Mouse (Mus musculus): ENCODE results near the gene Dse.
"Not testable (repeated sequence)": the region's sequence is repeated elsewhere in the genome, so short reads cannot be mapped to it uniquely, and the experiment has no call there.

Dse gene

DNA sequence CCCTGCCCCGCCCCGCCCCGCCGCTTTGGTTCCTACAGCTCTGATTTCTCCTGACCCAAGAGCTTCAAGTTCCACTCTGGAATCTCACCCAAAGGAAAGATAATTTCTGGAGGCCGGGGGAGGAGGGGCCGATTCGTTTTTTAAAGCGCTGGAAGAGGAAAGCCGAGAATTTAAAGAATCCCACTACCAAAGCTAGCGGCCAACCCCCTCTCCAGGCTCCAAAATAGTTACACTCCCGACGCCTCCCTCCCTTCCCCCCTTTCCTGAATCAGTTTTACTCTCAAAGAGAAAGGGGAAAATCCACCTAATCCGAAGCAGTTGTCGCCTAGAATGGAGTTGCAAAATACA, at the start of gene Dse:
TSS of gene Dse (minus strand) at position 213 of the 348 bp plus-strand sequence.
- no peak for DNase-seq

DNA sequence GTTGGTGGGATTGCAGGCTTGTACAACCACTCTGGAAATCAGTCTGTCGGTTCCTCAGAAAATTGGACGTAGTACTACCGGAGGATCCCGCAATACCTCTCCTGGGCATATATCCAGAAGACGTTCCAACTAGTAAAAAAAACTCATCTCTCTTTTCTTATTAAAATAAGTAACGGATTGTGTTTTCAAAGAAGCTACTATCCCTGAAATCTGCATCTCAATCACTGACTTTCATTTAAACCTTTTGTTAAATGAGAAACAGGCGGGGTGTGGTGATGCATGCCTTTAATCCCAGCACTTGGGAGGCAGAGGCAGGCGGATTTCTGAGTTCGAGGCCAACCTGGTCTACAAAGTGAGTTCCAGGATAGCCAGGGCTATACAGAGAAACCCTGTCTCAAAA, 45.3 kb upstream of the Dse start:
- not testable (repeated sequence) for DNase-seq

DNA sequence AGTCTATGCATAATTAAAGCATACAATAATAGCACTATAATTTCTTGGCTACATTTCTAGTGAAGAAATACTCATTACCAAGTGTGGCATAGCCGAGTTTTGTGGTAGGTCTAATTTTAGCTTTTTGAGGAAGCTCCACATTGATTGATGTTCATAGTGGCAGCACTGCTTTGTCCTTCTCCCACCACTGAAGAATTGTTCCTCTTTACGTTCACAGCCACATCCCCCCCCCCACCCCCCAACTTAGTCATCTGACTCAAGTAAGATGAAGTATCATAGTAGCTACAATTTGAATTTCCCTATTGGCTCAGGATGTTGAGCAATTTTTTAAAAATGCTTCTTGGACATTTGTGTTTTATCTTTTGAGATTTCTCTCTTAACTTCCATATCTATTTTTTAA, 42.1 kb upstream of the Dse start:
- peak in 1 of 2 experiments; percentile 2 for DNase-seq

DNA sequence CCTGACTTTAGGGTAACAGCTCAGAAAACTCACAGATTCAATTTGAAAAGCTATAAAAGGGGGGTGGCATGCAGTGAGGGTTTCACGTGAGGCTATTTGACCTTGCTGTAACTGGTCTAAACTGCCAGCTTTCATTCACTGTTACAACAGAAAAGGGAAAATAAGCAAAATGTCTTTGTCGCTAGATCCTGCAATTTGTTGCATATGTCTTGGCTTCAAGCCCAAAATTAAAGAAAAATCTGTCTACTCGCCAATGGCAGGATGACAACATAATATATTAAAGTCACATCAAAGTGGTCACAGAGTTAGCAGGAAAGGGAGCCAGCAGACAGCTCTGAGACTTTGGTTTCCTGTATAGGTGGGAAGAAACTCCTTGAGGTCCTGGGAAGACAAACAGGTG, 40.2 kb upstream of the Dse start:
- no peak for DNase-seq

DNA sequence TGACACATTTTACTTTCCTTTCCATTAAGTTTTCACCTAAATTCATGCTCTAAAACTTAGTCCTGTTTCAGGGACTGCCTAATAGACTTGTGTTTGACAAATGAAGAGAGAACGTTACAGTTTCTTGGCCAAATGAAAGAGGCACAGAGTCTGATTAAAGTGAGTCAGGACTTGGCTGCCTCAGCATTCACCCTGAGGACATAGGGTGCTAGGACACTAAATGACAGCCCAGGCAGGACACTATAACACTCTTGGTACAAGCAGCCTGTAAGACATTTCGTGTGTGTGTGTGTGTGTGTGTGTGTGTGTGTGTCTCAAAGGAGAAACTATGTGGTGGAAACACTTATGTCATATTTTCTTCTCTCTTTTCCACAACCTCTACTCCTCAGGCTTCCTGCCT, 38.6 kb upstream of the Dse start:
- no peak for DNase-seq

DNA sequence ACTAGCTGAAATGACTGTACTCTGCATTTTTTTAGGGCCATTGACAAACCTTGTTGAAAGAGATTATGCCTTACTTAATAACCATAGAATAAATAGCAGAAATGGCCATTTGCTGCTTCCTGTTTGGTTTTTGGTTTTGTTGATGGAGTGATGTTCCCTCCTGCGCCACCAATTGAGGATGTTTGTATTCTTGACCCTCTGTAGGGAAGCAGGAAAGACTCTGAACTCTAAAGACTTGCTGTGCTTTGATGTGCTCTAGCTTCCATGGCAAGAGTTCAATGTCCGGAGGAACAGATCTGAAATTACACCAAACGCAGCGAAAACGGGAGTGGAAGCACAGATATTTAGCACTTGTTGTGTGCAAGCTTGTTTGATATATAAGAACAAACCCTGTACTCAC, 37.2 kb upstream of the Dse start:
- no peak for DNase-seq

DNA sequence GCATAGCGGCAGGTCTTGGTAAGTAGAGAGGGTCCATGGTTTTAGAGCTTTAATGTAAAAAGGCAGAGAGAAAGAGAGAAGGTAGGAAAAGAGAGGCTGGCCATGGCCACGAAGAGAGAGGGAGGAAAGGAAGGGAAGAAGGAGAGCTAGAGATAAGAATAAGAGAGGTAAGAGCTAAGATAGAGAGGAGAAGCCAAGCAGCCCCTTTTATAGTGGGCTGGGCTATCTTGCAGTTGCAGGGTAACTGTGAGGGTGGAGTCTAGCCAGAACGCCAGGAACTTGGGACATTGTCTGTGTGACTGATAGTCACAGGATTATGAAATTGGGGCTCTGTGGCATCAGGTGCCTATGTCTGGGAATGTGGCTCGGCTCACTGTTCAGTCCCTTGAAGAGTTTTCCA, 31.0 kb upstream of the Dse start:
- no peak for DNase-seq

DNA sequence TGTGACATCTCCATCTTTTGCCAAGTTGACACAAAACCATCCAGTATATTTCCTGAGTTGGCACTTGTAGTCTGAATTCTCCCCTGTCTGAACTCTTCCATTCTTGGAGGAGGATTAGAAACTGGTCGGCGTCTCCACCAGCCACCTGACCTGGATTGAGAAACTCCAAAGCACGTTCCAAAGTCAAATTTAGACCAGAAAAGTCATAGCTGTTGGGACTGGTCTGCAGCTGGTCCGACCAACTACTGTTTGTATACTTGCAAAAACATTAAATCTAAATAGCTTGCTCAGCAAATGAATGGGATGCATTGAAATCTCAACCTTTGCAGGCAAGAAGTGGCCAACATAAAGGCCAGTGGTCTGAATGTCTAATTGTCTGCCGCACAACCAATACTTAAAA, 29.1 kb upstream of the Dse start:
- no peak for DNase-seq

DNA sequence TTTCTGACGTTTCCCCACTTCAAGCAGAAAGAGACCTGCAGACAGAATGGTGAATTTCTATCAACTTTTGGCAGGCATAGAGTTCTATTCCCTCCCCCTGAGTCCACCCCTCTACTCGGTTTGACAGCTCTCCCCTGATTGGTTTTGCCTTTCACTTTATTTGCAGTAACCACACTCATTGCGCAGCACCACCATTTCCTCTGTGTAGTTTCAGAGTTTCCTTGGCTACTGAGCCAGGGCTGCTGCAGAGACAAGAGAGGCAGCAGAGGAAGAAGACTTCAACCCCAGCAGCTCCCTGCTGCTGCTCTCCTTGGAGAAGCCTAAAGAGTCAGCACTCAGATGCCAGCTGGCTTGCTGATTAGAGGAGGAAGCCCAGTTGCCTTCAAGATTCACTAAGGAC, 27.9 kb upstream of the Dse start:
- no peak for DNase-seq

DNA sequence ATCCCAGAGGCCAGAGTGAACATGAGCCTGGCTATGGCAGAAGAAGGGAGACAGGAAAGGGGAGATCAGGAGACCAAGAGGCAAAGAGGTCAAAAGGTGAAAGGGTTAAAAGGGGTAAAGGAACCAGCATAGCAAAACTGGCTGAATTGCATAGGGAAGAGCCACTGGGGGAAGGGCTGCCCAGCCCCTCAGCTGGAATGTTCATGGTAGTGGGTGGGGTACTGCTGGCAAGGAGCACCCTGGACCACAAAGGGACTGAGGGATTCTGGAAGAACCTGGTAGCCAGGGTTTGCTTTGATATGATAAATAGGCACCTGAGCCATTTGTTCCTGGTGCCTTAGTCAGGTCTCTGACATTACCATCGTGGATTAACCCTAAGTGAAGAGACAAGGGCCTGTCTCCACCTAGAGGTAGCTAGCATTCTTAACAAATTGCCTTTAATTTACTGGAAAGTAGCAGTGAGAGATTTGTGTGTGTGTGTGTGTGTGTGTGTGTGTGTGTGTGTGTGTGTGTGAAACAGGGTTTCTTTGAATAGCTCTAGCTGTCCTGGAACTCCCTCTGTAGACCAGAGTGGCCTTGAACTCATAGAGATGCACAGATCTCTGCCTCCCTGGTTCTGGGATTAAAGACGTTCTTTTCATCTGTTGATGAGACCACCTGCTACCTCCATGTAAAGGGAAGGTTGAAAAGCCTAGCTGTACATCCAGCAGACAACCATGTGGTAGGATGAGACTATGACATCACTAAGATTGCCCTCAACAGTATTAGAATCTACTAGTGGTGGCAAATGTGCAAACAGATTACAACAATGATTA, 26.6 kb upstream of the Dse start:
- peak; percentile 9 to 13 for DNase-seq

DNA sequence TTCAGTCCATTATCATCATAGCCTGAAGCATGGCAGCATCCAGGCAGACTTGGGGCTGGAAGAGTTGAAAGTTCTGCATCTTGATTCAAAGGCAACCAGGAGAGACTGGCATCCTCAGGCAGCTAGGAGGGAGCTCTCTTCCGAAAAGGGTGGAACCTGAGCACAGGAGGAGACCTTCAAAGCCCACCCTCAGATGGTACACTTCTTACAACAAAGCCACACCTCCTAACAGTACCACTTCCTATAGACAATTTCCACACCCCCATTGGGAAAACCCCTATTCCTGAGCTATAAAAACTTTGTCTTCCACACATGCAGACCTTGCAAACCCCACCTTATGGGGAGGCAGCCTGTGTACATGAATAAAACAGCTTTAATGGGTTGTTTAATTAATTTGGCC, 25.9 kb upstream of the Dse start:
- DNase-seq: no peak

DNA sequence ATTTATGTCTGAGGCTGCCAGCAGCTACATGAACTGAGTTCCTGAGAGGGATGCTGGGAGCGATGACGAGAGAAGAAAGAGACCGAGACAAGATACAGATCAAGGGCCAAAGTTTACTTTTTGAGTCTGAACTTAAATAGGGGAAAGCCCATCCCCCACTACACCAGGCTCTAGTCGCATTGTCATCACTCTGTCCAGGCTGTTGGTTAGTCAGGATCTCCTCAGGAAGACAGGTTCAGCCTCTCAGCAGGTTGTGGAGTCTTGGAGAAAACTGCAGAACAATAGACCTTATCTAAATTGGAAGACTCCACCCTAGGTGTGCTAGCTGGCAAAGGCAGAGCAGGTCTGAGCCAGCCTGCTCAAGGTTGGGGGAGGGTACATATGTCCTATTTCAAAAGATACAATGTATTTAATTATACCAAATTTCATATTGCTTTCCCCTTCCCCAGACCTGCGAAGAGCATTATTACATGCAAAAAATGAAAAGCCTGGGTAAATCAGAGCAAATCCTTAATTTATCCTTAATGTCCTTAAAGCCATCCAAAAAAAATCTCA, 22.7 kb upstream of the Dse start:
- no peak for DNase-seq

DNA sequence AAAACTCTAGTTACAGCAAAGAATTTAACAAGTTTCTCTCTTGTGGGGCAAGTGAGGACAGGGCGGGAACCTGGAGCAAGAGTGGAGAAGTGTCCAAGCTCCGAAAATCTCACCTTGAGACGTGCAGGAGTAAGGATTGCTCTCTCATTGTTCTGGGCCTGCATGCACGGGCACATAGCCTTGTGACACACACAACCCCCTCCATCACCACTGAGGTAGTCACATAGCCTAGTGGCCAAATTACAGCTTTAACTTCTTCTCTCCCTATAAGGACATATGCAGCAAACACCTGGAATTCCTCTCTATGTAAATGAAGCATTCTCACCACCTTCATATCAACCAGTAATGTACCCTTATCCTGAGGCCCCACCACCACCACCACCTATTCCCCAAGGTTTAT, 22.0 kb upstream of the Dse start:
- DNase-seq: no peak

DNA sequence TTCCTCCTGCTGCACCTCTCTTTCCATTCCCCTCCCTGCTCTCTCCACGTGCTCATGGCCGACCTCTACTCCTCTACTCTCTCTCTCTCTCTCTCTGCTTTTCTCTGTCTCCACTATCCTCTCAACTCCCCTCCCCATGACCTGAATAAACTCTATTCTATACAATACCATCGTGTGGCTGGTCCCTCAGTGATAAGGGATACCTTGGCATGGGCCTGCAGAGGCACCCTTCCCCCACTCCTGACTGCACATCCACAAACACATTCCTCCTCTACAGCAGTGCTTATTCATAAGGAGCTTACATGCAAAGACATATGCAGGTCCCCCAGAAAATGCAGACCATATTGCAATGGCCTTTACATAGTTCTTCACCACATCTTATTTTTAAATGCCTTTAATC, 16.1 kb upstream of the Dse start:
- no peak for DNase-seq

DNA sequence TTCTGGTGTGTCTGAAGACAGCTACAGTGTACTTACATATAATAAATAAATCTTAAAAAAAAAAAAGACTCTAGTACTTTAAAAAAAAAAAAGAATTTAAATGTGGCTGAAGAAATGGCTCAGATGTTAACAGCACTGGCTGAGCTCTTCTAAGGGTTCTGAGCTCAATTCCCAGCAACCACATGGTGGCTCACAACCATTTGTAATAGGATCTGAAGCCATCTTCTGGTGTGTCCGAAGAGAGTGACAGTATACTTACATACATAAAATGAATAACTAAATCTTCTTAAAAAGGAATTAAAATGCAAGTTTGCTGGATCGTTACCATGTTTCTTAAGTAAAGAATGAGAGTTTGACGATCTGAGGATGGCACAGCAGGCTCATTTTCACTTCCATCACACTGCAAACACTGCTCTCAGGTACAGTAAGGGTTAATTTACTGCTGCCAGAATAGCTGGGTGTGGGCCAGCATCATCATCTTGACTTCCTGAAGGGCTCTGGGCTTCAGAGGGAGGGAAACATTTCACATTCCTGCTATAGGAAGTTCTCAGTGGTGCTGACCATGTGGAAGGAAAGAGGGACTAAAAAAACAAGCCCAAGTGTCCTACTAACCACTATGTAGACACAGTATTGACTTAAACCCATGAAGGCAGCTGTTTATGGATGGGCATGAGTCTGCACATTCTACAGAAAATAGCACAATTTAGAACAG, 14.6 kb upstream of the Dse start:
- DNase-seq: no peak

DNA sequence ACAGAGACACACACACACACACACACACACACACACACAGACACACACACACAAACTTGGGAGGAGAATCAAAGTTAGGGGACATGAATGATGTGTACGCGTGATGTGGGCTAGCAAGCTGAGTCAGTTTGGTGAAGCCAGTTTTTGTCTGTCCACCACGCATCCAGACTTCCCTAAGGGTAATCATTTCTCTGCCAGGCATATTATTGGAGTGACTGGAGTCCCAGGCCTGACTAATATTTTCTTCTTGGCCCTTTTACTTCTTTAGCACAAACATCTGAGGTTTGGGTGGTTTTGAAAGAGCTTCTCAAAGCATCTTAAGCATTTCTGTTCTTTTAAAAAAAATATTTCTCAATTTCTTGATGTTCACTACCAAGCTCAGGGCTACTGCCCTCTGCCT, 10.7 kb upstream of the Dse start:
- no peak for DNase-seq

DNA sequence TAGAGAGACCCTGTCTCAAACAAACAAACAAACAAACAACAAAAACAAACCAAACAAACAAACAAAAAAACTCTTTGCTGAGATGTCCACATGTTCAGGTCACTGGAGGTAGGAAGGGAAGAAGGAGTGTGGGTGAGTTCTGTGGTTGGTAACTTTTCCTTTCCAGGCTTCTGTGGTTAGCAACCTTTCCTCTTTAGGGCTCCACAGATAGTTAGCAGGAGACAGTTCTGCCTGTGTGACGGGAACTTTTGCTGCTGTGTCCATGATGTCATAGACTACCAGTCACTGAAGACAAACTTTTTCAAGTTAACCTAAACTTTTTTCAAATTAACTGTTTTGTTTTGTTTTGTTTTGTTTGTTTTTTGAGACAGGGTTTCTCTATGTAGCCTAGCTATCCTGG, 8.2 kb upstream of the Dse start:
- DNase-seq: no peak

DNA sequence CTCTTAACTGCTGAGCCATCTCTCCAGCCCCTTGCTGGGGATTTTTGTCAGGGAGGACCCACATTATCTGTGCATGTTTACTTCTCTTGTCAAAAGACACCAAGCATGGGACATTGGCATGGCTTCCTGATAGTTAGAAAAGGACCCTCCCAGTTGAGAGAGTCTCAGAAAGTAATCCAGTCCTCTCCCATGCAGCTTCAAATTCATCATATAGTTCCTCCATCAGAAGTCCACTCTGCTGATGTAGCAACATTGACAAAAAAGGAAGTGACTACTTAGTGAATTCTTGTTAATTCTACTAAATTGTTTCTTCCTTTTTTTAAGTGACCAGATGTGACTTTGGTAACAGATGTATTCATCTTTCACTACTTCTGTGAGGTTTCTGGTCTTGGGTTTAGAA, 2.4 kb upstream of the Dse start:
- DNase-seq: peak in 1 of 2 experiments; percentile 17

DNA sequence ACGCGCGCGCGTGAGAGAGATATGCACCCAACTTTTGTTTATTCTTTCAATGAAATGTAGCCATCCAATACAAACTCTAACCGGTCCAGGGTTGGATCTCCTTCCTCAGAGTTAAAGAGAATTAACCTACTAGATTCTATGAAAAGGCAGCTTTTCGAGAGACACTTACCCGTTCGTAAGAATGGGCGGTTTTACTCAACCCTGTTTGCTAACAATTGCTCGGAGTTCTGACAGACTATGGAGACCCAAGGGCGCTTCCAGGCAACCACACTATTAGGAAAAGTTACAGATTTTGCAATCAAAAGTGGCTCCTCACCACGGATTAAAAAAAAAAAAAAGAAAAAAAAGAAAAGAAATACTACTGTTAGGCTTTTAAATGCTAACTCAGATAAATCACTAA, 516 bp upstream of the Dse start:
- no peak for DNase-seq

DNA sequence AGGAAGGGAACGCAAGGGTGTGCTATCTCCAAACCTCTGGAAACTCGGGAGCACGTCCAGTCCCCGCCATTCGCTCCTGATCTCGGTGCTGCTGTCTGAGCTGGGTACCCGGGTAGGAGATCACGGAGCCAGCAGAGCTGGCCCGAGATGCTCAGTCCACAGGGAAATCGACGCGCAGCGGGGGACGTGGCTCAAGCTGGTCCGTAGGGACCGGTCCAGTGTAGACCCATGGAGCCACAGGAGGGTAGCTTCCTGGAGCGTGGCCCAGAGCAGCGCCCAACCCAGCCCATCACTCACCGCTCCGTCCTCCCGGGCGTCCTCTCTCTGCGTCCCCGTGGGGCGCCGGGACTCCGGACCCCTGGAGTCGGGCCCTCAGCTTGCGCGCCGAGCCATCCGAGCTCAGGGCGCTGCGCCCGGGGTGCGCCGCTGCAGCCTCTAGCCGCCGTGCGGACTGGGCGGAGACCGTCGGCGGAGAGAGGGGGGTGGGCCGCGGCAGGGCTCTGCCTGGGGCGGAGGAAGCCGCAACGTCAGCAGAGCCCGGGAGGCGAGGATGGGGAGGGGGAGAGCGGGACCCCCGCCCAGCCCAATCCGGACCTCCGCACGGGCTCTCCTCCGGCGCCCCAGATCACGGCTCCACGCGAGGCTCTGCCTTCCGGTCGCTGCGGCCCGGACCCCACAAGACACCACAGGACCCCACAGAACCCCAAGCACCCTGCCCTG, 572 bp downstream of the Dse start:
- DNase-seq: peak; percentile 49 to 52

DNA sequence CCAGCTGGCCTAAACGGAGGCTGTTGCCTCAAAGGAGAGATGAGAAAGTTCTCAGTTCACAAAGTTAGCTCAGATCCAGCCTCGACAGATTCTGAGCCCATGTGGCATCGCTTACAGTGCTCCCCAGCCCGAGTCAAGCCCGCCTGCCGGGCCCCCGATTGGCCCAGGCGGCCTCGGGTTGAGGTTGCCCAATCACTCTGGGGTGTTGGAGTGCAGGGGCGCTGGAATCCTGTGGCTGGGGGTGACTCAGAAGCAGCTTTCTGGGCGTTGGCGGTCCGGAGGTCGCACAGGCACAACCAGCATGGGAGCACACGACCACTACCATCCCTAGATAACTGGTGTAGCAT, 1.1 kb downstream of the Dse start:
- peak; percentile 28 to 34 for DNase-seq

DNA sequence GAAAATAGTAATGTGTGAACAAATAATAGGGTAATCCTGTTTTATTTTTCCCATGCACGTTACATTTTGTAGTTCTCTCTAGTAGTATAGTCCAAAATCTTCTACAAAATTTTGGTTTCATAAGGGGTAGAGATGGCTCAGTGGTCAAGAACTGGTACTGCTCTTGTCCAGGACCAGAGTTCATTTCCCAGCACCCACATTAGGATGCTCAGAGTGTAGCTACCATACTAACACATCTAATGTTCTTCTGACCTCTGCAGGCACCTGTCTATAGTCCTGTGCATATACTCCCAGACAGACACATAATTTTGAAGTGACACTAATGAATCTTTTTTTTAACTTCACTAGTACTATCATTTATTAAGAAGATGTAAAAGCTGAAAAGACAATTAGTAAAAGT, 1.7 kb downstream of the Dse start:
- no peak for DNase-seq

DNA sequence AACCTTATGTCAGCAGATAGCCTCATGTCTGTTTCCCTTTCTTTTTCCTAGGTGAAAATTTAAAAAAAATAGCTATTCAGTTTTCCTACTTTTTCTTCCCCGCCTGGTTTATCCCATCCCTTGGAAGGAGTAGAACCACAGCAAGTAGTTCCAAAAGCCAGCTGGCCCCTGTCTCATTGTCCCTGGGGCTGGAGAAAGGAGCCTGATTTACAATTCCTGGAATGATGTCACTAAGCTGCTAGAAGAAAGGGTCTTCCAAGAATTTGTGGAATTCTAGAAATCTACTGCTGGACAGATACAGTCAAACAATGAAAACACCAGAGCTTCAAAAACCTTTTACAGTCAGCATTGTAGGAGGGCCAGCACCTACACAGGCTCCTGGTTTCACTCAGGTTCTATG, 6.8 kb downstream of the Dse start:
- no peak for DNase-seq

DNA sequence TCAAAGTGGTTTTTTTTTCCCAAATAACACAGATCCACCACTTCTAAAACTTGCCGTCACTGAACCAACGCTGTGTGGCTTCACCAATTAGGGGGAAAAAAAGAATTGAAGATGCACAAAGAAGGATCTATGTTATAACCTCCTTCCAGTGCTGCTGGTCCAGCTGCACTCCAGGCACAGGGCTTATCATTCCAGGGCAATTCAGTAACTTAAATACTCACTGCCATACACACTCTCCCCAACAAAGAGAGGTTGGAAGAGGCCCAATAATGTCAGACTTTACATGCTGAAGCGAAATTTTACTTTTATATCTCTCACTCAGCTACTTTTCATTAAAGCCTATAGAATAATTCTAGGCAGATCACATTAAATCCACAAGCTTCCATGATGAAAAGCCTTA, 8.9 kb downstream of the Dse start:
- DNase-seq: no peak

All from B cell, adult 2 months (primary cell).